Mouse (Mus musculus) erythroblast, adult 5-6 weeks (primary cell): ENCODE measurements around the gene Fam135a. TPM values are rescaled to one million over a fixed set of nuclear protein-coding genes. Genes with fewer than 3 reads are reported as not detected.

ENCODE experiments used
- ATAC-seq: replicated peaks from 2 replicates; pipeline ENCODE4 v1.8.0; 2016; ENCODE audit warnings: moderate number of reproducible peaks, mild to moderate bottlenecking, moderate TSS enrichment, inconsistent platforms; ENCODE audit not compliant: poor library complexity, low FRiP score, severe bottlenecking
- total RNA-seq, 2 experiments: library from RNA; stranded (forward) in 1 of 2; stranded (reverse) in 1 of 2; fragments of 150-400 nt in 1 of 2; fragments of 200-764, 138-1000 nt in 1 of 2; gene quantifications; 2 replicates each; pipeline versions ENCODE4 v1.2.3 to v1.2.4; 2015 to 2017; ENCODE audit warnings: low replicate concordance in 2 of 2

The Fam135a gene
- not detected in 2 replicates for total RNA-seq (2015; ENCODE audit: low replicate concordance)
- total RNA-seq (2017; ENCODE audit: low replicate concordance): 0.94 TPM in 1 of 2 replicates, not detected in the other

DNA sequence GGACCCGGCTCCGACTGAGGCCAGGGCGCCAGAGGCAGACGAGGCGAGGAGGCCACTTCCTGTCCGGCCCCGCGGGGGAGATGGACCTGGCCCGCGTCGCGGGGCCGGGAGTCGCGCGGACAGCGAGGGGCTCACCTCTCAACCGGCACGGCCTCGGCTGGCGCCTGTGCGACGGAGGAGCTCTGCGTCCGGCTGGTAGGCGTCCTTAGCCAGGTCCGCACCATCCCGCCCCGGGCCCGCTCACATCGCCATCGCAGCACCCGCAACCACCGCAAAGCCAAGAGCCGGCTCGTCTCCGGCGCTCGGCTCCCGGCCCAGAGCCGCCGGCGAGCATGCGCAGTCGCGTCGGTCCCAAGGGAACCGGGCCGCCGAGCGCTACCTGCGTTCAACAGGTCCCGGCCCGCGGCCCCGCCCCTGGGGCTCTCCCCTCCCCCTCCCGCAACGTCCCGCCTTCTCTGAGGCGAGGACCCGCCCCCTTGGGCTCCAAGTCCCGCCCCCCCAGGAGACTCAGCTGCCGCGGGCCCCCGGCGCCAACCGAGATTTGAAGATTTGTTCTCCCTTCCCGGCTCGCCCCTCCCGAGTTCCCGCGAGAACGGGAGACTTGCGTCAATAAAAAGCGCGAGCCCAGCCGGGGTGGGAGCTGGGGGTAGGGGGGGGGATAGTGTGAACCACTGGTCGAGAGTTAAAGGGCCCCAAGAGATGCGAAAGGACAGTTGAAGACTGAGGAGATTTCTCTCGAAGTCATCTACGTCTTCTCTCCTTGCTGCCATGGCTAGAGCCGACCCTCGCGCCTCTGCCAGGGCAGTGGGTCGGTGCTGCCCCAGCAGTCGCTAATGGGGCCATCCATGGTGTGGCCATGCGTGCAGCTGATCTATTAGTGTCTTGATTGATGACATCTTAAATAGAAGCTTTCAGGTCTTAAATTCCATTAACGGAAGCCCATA lies at the start of gene Fam135a:
Fam135a (minus strand) TSS at position 416 of the 944 bp plus-strand sequence.
- no peak for ATAC-seq

DNA sequence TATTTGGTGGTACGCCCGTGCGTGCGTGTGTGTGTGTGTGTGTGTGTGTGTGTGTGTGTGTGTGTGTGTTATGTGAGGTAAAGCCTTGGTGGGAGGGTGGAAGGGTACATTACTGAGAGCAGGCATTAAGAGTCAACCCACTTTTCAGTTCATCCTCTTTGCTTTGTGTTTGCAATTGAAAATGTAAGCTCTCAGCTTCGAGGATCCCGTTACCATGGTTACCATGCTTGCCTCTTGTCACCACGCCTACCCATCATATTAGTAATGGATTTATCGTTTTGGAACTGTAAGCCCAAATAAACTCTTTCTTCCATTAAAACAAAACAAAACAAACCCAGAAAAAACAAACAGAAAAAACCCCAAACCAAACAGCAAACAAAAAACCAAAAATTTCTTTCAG lies 43.4 kb upstream of the Fam135a start:
- no peak for ATAC-seq

DNA sequence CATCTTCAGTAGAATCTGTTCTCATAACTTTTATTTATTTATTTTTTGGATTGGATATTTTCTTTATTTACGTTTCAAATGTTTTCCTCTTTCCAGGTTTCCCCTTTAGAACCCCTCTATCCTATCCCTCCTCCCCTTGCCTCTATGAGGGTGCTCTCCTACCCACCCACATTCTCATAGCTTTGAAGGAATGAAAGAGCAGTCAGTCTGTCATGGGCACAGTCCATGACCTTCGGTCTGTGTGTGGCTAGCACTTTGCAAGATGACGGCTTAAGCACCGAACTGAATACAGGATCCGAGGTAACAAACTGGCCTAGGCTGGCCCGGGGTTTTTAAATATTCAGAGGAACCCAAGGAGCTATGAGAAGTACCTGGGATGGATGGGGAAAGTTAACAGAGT lies 40.4 kb upstream of the Fam135a start:
- ATAC-seq: no peak

DNA sequence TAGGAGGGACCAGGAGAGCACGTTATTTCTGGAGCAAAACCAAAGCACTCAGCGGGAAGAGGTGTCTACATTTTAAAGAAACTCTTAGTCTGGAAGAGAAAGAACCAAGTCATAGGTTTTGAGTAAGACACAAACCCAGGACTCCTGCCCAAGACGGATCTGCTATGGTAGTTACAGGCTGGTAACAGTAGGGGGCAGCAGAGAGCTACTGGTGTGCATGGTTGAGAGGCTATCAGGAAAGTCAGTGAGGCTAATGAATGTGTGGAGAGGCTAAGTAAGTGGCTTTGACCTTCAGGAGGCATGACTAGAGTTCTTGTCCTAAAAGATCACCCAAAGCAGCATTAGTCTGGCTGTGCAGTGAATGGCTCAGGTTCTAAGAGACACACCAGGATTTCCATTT lies 37.0 kb upstream of the Fam135a start:
- ATAC-seq: no peak; the same call in 1 of the 2 replicates

DNA sequence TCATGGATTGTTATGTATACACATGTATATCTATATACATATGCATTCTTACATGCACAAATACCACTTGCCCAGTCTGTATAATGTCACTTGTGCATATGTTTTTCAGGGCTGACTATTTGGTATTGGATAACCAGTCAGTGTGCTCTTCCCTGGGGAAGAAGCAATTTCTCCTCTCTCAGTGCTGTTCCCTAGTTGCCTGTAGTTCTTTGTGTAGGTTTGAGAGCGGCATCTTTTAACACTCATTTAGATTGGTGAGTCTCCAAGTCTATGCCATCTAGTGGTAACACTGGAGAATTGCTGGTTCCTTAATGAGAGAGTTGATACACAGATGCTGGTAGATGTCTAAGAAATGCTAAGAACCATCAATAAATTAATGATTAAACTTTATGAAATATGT lies 34.7 kb upstream of the Fam135a start:
- no peak for ATAC-seq

DNA sequence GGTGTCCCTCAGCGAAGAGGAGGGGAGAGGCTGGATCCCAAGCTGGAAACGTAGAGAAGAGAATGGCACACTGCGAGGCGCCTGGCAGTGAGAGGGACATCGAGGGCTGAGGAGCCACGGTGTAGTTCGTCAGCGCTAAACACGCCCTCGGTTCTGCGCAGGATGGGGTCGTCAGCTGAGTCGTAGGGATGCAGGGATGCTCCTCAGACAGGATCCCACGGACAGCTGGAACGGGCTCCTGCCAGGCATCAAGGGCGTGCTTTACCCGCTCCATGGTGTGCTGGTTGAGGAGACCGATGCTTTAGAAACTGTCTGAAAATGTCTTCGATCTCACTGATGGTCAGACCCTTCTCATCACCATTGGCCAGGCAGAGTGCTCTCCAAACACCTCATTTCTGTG lies 33.7 kb upstream of the Fam135a start:
- no peak for ATAC-seq

DNA sequence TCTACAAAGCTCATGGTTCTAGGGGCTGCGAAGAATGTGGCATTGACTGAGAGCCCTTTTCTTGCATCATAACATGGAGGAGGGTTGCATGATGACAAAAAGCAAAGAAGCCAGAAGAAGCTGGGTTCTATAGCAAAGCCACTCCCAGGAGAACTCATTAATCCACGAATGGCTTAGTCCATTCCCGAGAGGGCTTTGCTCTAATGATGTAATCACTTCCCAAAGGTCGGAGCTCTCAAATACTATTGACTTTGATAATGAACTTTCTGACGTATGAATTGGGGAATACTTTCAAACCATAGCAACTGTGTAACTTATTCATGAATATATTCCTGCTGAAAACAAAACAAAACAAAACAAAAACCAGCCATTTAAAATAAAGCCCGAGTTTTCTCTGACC lies 27.7 kb upstream of the Fam135a start:
- no peak for ATAC-seq

DNA sequence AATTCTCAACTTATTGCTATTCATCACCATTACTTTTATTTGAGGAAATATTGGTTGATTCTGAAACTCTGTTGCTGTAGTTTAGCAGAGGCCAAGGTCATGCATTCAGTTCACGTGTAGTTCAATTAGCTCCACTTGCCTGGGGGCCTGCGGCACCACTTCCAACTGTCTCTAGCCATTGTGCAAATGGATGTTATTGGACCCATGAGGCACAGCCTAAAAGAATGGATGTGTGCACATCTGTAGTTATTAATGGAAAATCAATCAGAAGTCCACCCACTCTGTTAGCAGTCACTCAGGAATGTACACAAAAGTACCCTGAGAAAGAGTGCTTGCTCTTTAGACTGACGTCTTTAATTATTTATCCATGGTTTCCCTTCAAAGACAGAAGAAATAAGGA lies 24.5 kb upstream of the Fam135a start:
- ATAC-seq: no peak

DNA sequence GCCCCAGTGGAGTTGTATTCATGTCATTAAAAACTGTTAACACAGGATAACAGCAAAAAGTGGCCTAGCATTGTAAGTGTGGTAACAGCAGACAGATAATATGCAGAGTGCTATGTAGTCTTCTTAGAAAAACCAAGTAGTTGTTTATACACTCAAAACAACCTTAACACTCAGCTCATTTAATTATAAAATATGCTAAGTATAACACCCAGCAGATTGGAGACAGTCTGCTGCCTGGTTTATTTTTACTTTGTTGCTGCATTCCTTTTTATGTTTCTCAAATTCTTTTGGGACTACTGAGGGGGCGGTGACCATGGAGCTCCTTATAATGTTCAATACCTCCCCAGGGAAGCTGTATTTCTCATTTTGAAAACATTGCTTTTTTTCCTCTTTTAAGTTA lies 22.4 kb upstream of the Fam135a start:
- ATAC-seq: no peak

DNA sequence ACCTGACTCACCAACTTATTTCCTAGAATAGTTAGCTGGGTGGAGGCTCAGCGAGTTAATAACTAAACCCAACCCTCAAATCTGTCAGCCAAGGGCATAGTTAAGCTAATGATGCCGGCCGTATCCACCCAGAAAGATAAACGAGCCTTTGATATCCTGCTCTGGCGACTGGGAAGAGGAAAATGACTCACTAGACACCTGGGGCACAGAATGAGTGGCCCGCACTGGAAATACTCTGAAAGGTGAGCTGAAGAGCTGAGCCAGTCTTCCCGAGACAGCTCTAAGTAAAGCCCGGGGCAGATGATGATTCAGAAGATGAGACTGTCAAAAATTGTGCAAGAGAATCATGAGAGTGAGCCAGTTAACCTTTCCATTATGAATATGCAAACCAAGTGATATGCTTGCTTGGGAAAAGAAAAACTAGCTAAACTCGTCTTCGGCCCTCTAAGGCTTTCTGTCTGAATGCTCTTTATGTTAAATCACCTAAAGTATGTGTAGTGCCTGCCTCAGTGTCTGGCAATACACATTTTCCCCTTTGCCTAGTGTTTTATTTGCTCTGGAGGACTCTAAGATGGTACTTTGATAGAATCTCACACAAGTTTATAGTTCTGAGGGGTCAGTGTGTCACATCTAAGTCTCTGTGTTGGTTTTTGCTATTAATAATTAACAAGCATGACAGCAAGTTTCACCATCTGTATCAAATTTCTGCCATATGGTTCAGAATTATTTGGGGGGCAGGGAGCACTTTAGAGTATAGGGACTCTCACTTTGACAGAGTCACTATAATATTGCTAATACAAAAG lies 8.0 kb upstream of the Fam135a start:
- ATAC-seq: no peak

DNA sequence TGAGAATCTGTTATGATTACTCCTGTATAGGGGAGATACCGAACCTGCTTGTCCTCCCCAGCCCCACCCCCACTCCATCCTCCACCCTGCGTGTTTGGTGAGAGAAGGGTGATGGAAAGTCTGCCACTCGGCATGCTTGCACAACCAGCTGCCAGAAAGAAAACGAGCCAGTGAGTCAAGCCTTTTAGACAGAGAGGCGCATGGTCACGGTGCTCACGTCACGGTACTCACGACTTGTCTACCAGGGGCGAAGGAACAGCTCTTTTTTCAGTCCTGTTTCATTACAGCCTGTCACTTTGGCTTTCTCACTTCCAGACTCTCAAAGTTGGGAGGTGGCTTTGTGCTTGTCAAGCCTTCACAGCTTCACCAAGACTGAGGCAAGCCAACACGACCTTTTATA lies 7.2 kb upstream of the Fam135a start:
- no peak for ATAC-seq

DNA sequence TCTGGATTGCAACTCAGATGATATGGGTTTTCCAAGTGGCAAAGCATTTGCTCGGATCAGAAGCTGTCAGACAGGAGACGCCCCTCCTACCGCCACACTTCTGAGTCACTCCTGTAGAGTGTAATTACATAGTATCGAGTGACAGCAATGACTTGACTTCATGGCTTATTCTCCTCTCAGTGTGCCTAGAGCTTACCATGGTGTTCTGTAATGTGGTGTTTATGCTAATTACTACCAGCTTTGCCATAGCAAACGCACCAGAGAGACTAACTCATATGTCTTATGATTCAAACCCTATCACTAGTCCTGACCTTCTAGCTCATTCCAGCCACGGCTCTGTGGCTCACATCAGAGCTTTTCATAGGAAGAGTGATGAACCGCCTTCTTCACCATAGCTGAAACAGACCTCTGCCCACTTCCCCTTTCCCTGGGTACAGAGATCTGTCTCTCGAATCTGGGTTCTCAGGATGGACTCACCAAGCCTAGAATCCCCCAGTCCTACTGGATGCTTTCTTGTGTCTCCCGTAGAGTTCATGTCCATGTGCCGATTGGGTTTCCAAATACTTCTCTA lies 2.5 kb upstream of the Fam135a start:
- no peak for ATAC-seq

DNA sequence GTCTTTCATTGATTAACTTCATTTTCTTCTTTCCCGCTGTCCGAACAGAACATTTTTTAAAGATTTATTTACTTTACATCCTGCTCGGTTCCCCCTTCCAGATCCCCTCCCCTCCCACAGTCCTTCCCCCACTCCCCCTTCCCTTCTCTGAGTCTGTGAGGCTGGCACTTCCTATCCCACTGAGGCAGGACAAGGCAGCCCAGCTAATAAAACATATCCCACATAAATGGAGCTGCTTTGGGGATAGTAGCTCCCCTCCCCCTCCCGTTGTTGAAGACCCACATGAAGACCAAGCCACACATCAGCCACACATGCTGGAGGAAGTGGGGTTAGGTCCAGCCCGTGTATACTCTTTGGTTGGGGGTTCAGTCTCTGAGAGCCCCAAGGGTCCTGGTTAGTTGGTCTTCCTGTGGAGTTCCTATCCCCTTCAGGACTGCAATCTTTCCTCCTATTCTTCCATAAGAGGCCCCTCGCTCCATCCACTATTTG lies 773 bp upstream of the Fam135a start:
- ATAC-seq: no peak

DNA sequence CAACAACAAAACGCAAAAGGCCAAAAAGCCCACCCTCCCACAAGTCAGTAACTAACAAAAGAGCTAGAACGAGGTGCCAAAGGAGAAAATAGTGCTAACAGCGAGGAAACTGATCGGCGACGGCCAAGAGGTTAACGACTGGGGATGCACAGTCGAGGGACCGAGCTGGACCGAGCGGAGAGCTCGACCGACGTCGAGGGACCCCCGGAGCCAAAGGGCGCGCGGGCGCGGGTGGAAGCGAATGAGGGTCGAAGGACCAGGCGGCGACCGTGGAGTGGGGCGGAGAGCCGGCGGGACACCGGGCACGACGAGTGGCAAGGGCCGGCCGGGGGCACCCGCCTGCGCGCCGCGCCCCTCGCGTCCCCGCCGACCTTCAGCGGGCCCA lies 608 bp downstream of the Fam135a start:
- ATAC-seq: no peak

DNA sequence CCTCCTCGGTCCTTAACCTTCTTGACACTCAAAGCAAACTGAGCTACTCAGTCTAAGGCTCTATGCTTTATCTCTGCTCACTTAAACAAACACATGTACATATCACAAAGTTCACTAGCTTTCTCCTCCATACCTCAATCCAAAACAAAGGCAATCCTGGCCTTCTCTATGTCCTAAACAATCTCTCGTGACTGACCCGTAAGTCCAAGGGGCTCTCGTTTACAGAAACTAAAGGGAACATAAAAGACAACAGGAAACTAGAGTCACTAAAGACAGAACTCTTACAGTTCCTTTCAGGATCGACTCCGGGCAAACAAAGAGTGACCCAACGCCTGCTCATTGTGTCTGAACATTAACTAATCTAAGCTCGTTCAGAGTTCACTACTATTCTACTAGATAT lies 2.6 kb downstream of the Fam135a start:
- no peak for ATAC-seq

DNA sequence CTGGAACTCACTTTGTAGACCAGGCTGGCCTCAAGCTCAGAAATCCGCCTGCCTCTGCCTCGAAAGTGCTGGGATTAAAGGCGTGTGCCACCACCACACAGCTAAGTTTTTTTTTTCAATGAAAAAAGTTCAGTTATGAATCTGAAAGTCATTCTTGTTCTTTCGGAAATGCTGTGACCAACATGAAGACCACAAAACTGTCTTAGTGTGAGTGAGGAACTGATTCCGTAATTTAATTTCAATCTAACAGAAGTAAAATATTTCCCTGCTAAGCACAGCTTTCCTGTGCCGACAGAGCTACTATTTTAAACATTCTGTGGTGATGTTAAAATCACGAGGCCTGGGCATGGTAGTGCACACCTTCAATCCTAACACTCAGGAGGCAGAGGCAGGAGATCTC lies 7.7 kb downstream of the Fam135a start:
- ATAC-seq: no peak

DNA sequence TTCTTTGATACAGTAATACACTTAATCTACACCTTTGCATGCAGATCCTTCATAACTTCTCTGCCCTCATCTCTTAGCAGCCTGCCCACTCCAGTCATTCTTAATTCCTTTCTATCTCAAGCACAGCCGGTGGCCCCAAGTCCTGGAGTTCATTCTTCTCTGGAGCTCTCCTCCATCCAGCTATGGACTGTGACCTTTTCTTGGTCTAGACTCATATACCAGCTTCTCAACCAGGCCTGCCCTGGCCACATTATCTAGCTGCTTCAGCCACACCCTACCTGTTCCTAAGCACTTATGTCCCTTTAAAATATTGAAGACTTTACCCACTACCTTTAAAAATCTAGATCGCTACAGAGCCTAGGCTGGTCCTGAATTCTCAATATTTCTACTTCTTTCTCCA lies 9.5 kb downstream of the Fam135a start:
- ATAC-seq: no peak

DNA sequence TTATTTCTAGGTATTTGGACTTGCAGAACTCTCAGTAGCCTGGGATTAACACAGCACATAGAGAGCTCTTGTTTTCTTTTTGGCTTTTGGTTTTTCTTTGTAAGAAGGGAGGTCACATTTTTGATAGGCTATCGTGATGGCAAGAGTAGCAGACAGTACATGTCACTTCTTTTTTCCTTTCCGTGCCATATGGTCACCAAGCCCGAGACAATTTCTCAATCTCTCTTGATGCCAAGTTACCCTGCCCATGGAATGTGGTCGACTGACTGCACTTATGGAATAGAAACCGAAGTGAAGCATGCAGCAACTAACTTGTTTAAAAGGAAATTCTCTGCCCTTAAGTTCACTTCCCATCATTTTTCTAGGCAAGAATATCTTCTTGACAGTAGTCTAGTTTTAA lies 10.0 kb downstream of the Fam135a start:
- ATAC-seq: no peak

DNA sequence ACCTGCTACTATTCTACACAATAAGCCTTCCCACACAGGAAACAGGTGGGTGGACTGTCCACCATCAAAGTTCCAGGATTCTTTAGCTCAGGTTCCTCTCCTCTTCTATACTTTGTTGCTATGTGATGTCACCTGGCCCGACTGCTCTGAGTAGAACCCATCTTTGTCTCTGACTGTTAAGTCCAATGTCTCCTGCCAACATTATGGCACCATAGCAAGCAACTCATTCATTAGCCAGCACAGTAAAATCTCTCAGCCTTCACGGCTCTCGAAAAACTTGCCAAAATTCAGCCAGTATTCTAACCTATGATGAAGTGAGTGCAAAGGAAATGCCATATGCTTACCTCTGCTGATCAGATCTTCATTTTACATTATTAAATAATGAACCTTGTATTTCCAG lies 14.0 kb downstream of the Fam135a start:
- no peak for ATAC-seq

DNA sequence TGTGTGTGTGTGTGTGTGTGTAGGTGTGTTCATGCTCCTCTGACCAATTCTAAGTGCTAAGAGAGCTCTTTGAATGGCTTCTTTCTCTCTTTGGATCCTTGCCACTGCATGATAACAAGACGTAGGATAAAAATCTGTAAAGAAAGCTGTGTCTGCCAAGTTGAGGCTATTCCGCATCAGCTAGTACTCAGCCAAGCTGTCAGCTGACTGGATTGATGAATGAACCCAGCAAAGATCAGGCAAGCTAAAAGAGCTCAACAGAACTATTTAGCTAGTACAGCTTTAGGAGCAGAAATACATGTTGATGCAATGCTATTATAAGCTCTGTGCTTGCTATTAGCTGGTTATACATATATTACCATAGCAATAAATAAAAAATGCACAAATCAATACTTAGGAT lies 25.7 kb downstream of the Fam135a start:
- no peak for ATAC-seq
